Mouse (Mus musculus): ENCODE results near the gene Taf4. TPM values are rescaled to one million over a fixed set of nuclear protein-coding genes. Genes with fewer than 3 reads are reported as not detected.
A peak's percentile ranks its signal among the peaks of the same experiment; 100 is the strongest.

The Taf4 gene
- total RNA-seq, 2 experiments from 2014 or later = 17.2 to 19.9 TPM

DNA sequence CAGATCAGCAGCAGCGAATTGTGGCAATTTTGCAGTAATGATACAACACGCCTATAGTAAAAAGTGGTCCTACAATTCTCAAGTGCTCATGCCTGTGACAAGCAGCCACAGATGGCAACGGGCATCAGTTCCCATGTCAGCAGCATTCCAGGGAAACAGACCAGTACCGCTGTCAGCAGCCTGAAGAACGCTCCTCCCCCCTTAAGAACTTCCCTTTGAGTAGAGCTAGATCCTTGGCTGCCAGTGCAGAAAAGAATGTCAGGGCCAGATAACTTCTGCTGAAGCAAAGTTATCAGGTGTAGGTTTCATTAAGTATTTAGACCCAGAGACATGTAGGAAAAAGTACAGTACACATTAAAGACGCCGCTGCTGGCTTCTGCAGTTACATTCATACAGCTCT lies 8.4 kb upstream of the Taf4 start:
- DNase-seq (ENCODE audit: low spot score in 2 of 2) = no peak

- DNase-seq (ENCODE audit: low spot score in 2 of 2) = no peak
Measured at GRCm38 (mm10) chr2:179982715-179983114, 6.3 kb upstream of the Taf4 start.

DNA sequence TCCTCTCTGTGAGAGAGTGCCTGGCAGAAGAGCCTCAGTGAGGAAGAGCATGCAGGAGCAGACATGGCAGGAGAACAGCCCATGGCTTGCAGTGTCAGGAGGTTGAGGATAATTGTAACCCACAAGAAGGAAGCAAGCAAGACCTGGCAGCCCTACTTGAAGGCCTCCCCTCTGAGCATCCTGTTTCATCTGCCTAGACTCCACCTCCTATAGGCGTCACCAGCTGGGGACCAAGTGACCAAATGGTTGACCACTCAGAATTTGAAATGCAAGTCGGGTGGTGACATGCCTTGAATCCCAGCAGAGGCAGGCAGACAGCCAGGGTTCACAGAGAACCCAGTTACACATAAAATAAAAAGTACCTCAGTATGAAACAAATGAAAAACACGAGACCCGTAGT lies 4.2 kb upstream of the Taf4 start:
- no peak for DNase-seq (ENCODE audit: low spot score in 2 of 2)

DNA sequence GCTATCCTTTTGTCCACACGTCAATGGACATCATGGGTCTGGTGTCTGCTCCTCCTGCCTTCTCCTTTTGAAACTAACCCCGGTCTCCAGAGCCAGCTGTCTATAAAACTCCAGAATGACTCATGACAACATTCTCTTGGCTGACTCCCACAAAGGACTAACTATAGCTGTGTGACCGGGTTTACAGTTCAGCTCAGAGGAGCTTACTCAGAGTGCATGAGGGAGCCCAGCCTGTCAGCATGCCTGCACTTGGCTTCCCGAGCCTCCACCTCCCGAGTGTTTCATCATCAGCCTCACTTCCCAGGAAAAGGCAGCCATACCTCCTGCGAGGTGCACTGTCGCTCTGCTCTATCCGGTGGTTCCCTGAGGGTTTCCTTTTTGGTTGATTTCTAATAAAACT lies 3.4 kb upstream of the Taf4 start:
- DNase-seq (ENCODE audit: low spot score in 2 of 2) = no peak

DNA sequence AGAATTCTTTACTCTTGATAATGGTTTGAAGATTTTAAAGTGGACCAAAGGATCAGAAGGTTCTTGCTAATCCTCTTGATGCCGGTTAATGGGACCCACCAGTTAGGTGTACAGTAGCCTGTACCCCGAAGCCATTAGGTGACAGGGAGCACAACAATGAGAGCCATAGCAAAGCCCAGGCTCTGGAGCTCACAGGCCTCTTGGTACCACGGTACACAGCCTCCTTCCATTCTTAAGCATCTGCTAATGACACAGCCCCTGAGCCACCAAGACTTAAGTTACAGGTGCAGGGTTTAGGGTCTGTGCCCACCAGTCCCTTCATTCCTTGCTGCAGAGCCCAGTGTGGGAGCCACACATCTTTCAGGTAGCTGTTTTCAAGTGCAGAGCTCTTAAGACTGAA lies 1.8 kb upstream of the Taf4 start:
- no peak for DNase-seq (ENCODE audit: low spot score in 2 of 2)

GRCm38 (mm10) chr2:179977344-179978025 lies 1.0 kb upstream of the Taf4 start:
- DNase-seq (ENCODE audit: low spot score in 2 of 2) = no peak

GRCm38 (mm10) chr2:179976295-179976627 lies 185 bp downstream of the Taf4 start:
- no peak for DNase-seq (ENCODE audit: low spot score in 2 of 2)

- DNase-seq (ENCODE audit: low spot score in 2 of 2) = peak in 1 of 2 experiments; percentile 53
Measured at GRCm38 (mm10) chr2:179975851-179976250, 595 bp downstream of the Taf4 start.

GRCm38 (mm10) chr2:179974651-179975471 lies 1.6 kb downstream of the Taf4 start:
- peak in 1 of 2 experiments; percentile 34 for DNase-seq (ENCODE audit: low spot score in 2 of 2)

DNA sequence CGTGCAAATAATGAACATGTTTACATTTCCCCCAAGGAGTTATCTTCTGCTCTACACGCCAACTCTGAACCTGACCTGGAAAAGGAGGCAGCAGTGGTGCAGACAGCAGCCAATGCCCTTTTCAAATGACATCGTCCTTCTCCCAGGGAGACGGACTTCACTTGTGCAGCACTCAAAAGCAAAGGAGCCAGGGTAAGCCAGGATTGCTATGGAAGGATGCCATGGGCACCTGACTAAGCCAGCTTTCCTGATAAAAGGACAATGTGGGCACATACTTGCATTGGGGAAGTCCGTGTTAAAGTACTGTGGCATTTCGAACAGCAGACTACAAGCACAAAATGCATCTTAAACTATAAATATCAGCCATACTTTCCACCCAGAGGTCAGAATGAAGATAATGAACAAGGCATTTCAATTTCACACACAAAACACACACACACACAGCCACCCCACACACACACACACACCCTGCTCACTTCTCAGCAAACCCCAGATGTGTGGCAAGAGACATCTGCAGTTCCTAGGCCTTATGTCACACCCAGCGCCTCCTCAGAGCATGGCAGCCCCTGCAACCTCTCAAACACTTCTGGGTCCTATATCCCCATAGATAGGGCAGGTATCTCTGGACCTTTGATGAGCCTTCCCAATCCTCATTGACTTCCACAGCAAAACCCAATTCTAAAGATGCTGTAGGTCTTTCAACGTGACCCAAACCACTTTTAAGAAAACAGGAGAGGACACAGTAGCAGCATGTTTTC lies 2.4 kb downstream of the Taf4 start:
- DNase-seq (ENCODE audit: low spot score in 2 of 2) = no peak

DNA sequence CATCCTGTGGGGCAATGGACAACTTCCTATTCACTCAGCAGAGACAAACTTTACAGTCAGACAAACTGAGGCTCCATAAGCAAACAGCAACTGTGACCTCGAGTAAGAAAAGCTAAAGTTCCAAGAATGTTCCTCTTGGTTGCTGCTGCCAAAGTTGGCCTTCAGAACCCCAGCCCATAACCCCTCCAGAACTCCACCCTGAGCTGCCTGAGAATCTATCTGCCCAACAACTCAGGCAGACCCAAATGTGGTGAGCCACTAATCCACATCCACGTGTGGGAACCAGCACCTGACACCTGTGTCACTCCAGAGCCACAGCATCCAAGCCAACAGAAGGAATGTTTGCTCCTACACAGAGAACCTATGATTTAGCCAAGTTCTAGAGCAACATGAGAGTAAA lies 4.0 kb downstream of the Taf4 start:
- no peak for DNase-seq (ENCODE audit: low spot score in 2 of 2)

DNA sequence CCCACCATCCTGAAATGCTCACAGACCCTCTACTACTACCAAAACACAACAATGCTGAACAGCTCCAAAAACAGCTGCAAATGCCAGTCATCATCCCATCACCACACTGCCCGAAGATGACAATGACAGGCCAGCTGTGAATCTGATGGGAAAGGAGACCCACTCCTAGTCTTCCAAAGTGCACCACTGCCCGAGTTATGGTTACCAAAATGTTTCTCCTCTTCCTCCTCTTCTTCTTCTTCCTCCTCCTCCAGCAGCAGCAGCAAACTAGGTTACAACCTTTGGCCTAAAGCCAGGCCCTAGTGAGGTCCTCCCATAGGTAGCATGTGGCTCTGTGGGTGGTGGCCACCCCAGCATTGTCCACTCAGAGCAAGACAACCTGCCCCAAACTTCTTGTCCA lies 4.6 kb downstream of the Taf4 start:
- DNase-seq (ENCODE audit: low spot score in 2 of 2) = no peak

DNA sequence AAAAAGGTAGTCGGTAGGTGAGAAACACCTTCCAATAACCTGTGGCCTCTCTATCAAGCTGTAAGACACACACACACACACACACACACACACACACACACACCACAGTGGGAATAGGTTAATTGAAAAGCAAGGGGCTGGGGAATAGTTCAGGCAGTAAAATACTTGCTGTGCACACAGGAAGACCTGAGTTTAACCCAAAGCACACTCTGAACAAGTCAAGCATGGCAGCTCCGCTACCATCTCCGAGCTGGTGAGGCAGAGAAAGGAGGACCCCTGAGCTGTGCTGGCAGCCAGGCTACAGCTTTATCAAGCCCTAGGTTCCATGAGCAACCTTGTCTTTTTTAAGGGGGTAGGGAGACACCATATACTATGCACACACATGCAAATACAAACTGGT lies 7.3 kb downstream of the Taf4 start:
- no peak for DNase-seq (ENCODE audit: low spot score in 2 of 2)

GRCm38 (mm10) chr2:179967633-179968032 lies 8.8 kb downstream of the Taf4 start:
- DNase-seq (ENCODE audit: low spot score in 2 of 2) = no peak

DNA sequence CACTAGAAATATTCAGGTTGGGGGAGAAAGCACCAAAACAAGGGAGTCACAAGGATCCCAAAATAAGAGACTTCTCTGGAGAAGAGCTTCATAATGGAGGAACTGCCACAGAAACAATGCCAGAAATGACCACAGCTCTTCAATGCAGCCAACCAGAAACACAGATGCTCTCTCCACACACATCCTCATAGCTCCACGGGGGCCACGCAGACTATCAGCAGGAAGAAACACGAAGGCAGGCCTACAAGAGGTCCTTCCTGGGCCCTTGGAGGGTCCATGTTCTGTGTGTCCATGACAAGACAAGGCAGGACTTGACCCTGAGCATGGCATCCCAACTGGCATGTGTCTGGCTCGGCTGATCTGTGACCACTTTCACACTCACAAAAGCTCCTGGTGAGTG lies 15.0 kb downstream of the Taf4 start:
- no peak for DNase-seq (ENCODE audit: low spot score in 2 of 2)

GRCm38 (mm10) chr2:179960327-179960726 lies 16.1 kb downstream of the Taf4 start:
- DNase-seq (ENCODE audit: low spot score in 2 of 2) = no peak

GRCm38 (mm10) chr2:179959391-179959790 lies 17.1 kb downstream of the Taf4 start:
- DNase-seq (ENCODE audit: low spot score in 2 of 2) = no peak

DNA sequence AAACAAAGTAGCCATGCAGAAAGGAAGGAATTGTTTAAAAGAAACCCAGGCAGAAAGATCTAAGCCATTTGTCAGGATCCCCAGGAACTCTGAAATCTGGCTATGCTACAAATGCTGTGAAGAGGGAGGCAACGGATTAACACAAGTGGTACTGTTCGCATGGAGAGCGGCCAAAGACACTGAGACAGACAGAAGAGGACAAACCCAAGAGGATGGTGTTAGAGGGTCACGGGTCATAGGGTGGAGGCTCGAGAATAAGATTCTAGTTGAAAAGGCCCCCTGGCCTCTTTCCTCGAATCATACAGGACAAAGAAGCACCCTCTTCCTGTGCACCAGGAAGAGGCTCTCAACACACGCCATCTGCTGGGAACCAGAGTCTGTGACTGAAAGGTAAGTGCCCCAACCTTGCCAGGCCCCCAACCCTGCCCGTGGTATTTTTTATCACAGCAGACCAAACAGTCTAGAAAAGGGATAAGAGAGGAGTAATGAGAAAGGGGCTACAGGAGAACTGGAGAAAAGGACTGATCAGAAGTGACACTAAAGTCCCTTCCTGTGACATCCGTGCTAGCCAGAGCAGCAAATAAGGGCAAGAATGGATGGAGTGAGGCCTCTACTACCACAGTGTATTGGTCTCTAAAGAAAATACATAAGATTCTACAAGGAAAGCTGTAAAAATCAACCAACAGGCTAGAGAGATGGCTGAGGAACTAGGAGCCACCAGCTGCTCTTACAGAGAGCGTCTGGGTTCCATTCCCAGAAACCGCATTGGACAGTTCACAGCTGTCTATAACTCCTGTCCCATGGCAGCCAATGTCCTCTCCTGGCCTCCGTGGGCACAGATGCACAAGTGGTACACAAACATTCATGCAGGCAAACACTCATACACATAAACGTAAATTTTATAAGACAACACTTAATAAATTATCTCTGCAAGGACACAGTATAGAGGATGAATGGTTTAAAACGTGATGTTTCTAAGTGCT lies 24.6 kb downstream of the Taf4 start:
- no peak for DNase-seq (ENCODE audit: low spot score in 2 of 2)

GRCm38 (mm10) chr2:179948820-179949219 lies 27.6 kb downstream of the Taf4 start:
- no peak for DNase-seq (ENCODE audit: low spot score in 2 of 2)

GRCm38 (mm10) chr2:179947607-179948006 lies 28.8 kb downstream of the Taf4 start:
- DNase-seq (ENCODE audit: low spot score in 2 of 2) = no peak

GRCm38 (mm10) chr2:179946496-179946895 lies 29.9 kb downstream of the Taf4 start:
- no peak for DNase-seq (ENCODE audit: low spot score in 2 of 2)
